Mouse (Mus musculus) midbrain, postnatal 0 days (tissue): Measurements from ENCODE around the gene Prim2. TPM values are rescaled to one million over a fixed set of nuclear protein-coding genes. Genes with fewer than 3 reads are reported as not detected.

ENCODE experiments used
- ATAC-seq: fragments of 200-750 bp; cut with Nextera tagmentation; 2 replicates; pipeline ENCODE4 v1.8.0; 2017; ENCODE audit warnings: moderate number of reproducible peaks, mild to moderate bottlenecking, moderate TSS enrichment, moderate library complexity; ENCODE audit not compliant: low FRiP score
- DNase-seq: peaks from one replicate; pipeline ENCODE4 v3.0.0-alpha.2; 2015; ENCODE audit warnings: low spot score
- H3K27ac ChIP-seq: fragments of 300-500 bp; sonication (generic); 2 replicates; pipeline ENCODE4 v1.5.1; 2014; ENCODE audit warnings: low read depth, mild to moderate bottlenecking, low read length, mixed read lengths
- H3K27me3 ChIP-seq: fragments of 300-500 bp; sonication (generic); 2 replicates; pipeline ENCODE4 v1.6.1; 2014; ENCODE audit warnings: low read length, control low read depth, mixed read lengths; ENCODE audit not compliant: insufficient read depth
- H3K36me3 ChIP-seq: fragments of 300-500 bp; sonication (generic); 2 replicates; pipeline ENCODE4 v1.6.1; 2014; ENCODE audit warnings: low read length, control low read depth, mixed read lengths; ENCODE audit not compliant: insufficient read depth
- H3K4me1 ChIP-seq: fragments of 300-500 bp; sonication (generic); 2 replicates; pipeline ENCODE4 v1.6.1; 2014; ENCODE audit warnings: mild to moderate bottlenecking, control low read depth, antibody characterized with exemption, low read length, mixed read lengths; ENCODE audit not compliant: insufficient read depth
- H3K4me2 ChIP-seq: fragments of 300-500 bp; sonication (generic); 2 replicates; pipeline ENCODE4 v1.6.1; 2014; ENCODE audit warnings: low read depth, mild to moderate bottlenecking, low read length, mixed read lengths; ENCODE audit not compliant: poor library complexity, severe bottlenecking
- H3K4me3 ChIP-seq: fragments of 300-500 bp; sonication (generic); 2 replicates; pipeline ENCODE4 v1.5.1; 2014; ENCODE audit warnings: low read depth, mild to moderate bottlenecking, low read length, moderate library complexity
- H3K9ac ChIP-seq: fragments of 300-500 bp; sonication (generic); replicated peaks from 2 replicates; pipeline ENCODE4 v1.6.1; 2014; ENCODE audit warnings: mild to moderate bottlenecking, low read length, moderate library complexity, mixed read lengths; ENCODE audit not compliant: poor library complexity, severe bottlenecking
- H3K9me3 ChIP-seq: fragments of 300-500 bp; sonication (generic); 2 replicates; pipeline ENCODE4 v1.6.1; 2016; ENCODE audit warnings: low read length, control low read depth
- CTCF ChIP-seq: IDR thresholded peaks from 2 replicates; pipeline ENCODE4 v1.5.1; 2016; ENCODE audit warnings: antibody characterized with exemption, mild to moderate bottlenecking
- WGBS: fragments of 180-500 bp; shearing (Covaris S2); extraction: QIAGEN DNeasy Blood & Tissue Kit; methylation state at CpG from one replicate; pipeline ENCODE4 v1.1.7; 2014; 5-methylcytosine and 5-hydroxymethylcytosine counted together
- polyA plus RNA-seq: library from polyadenylated mRNA; unstranded; fragments of >200 nt; fragmentation: Nextera tagmentation; extraction: Ambion mirVana; gene quantifications from 2 replicates; pipeline ENCODE4 v1.2.1, GENCODE M21; 2015
- total RNA-seq: library from RNA; depleted of rRNA; stranded (reverse); fragments of >200 nt; gene quantifications from 2 replicates; pipeline ENCODE4 v1.2.3, GENCODE M21; 2014

Prim2 gene
- total and polyA plus RNA-seq, 2 experiments from 2014 or later, result 12.6 to 18.7 TPM

- H3K4me3 ChIP-seq, result no peak overlapping the region
- H3K4me1 ChIP-seq, result no peaks in the 10 kb centered on the region
- no peaks in the 10 kb centered on the region for H3K9me3 ChIP-seq
- WGBS, result 54% methylated on average over 7 of the region's 7 CpGs
- H3K36me3 ChIP-seq, result no peaks in the 10 kb centered on the region
- H3K4me2 ChIP-seq, result no peak overlapping the region
- ATAC-seq (no peak), DNase-seq (no peak)
- H3K9ac ChIP-seq, result no peak overlapping the region
- H3K27me3 ChIP-seq, result no peaks in the 10 kb centered on the region
- peak; percentile 51 for TF ChIP-seq CTCF
- H3K27ac ChIP-seq, result no peak overlapping the region
Measured at GRCm38 (mm10) chr1:33565764-33566401, 103.7 kb downstream of the Prim2 start.

GRCm38 (mm10) chr1:33564032-33564431, 105.6 kb downstream of the Prim2 start:
- no peak for ATAC-seq

GRCm38 (mm10) chr1:33563611-33564010, 106.0 kb downstream of the Prim2 start:
- Histone ChIP-seq H3K9ac (no peak overlapping the region), H3K4me2 (no peak overlapping the region), H3K36me3 (no peaks in the 10 kb centered on the region), H3K27me3 (no peaks in the 10 kb centered on the region), H3K4me3 (no peak overlapping the region), H3K4me1 (no peaks in the 10 kb centered on the region), H3K27ac (no peak overlapping the region), H3K9me3 (no peaks in the 10 kb centered on the region)
- 94% methylated on average over 3 of the region's 3 CpGs for WGBS
- ATAC-seq (no peak), DNase-seq (no peak)
- no peak for TF ChIP-seq CTCF

More at GRCm38 (mm10) chr1:33564032-33564431, 105.6 kb downstream of the Prim2 start:
- H3K9me3 ChIP-seq, result no peaks in the 10 kb centered on the region
- no peak overlapping the region for H3K4me2 ChIP-seq
- no peaks in the 10 kb centered on the region for H3K36me3 ChIP-seq
- no peak overlapping the region for H3K27ac ChIP-seq
- no peaks in the 10 kb centered on the region for H3K4me1 ChIP-seq
- no peak for DNase-seq
- H3K9ac ChIP-seq, result no peak overlapping the region
- H3K27me3 ChIP-seq, result no peaks in the 10 kb centered on the region
- no peak overlapping the region for H3K4me3 ChIP-seq
- no peak for TF ChIP-seq CTCF
- WGBS, result 76% methylated on average over 6 of the region's 6 CpGs

GRCm38 (mm10) chr1:33556638-33557037, 113.0 kb downstream of the Prim2 start:
- Histone ChIP-seq H3K36me3 (no peaks in the 10 kb centered on the region), H3K9me3 (no peaks in the 10 kb centered on the region), H3K4me3 (no peak overlapping the region), H3K27ac (no peak overlapping the region), H3K4me1 (no peaks in the 10 kb centered on the region), H3K27me3 (no peaks in the 10 kb centered on the region), H3K9ac (no peak overlapping the region), H3K4me2 (no peak overlapping the region)
- WGBS, result 87% methylated on average over 4 of the region's 4 CpGs
- no peak for TF ChIP-seq CTCF
- DNase-seq, result no peak
- ATAC-seq, result no peak

- Histone ChIP-seq H3K4me1 (no peaks in the 10 kb centered on the region), H3K27me3 (no peaks in the 10 kb centered on the region), H3K9ac (no peak overlapping the region), H3K4me2 (no peak overlapping the region), H3K9me3 (no peaks in the 10 kb centered on the region), H3K36me3 (no peaks in the 10 kb centered on the region), H3K4me3 (no peak overlapping the region), H3K27ac (no peak overlapping the region)
- TF ChIP-seq CTCF, result no peak
- DNase-seq (no peak), ATAC-seq (no peak)
- WGBS, result 74% methylated on average over 2 of the region's 2 CpGs
Measured at GRCm38 (mm10) chr1:33555626-33556025, 114.0 kb downstream of the Prim2 start.

GRCm38 (mm10) chr1:33551350-33551749, 118.2 kb downstream of the Prim2 start:
- TF ChIP-seq CTCF, result no peak
- ATAC-seq, result no peak
- 96% methylated on average over 9 of the region's 9 CpGs for WGBS

More at GRCm38 (mm10) chr1:33551350-33551749, 118.2 kb downstream of the Prim2 start:
- no peak overlapping the region for H3K27ac ChIP-seq
- no peak for DNase-seq
- no peaks in the 10 kb centered on the region for H3K4me1 ChIP-seq
- H3K9ac ChIP-seq, result no peak overlapping the region
- H3K9me3 ChIP-seq, result no peaks in the 10 kb centered on the region
- H3K27me3 ChIP-seq, result no peaks in the 10 kb centered on the region
- H3K4me3 ChIP-seq, result no peak overlapping the region
- H3K36me3 ChIP-seq, result no peaks in the 10 kb centered on the region
- no peak overlapping the region for H3K4me2 ChIP-seq
